Mouse (Mus musculus) hindlimb bud, embryonic 11.5 days (tissue): ENCODE data around the gene Ces1d.
"Not testable (repeated sequence)": the region's sequence is repeated elsewhere in the genome, so short reads cannot be mapped to it uniquely, and the experiment has no call there.

Source experiments
- DNase-seq: peaks from one replicate; pipeline ENCODE4 v3.0.0-alpha.2; 2012; ENCODE audit warnings: low read depth, low spot score; ENCODE audit errors: extremely low spot score

Gene Ces1d

GRCm38 (mm10) chr8:93197685-93198525 is at the start of gene Ces1d:
Gene Ces1d, minus strand, starts transcription at chr8:93197838.
- no peak for DNase-seq

DNA sequence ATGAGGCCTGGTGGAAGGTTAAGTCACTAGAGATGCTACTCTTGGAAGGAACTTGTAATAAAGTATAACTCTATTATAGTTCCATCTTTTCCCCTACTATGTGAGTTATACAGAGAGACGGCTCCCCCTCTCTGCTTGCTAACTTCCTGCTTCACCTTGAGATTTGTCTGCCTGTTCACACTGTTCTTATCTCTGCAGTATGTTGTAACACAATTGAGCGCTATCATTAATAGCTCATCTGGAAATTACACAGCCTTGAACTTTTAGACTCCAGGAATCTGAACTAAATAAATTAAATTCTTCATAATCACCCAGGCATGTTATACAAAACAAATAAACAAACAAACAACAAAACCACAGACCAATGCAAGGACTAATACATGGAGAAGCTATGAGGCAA is 48.4 kb upstream of the Ces1d start:
- DNase-seq = no peak

DNA sequence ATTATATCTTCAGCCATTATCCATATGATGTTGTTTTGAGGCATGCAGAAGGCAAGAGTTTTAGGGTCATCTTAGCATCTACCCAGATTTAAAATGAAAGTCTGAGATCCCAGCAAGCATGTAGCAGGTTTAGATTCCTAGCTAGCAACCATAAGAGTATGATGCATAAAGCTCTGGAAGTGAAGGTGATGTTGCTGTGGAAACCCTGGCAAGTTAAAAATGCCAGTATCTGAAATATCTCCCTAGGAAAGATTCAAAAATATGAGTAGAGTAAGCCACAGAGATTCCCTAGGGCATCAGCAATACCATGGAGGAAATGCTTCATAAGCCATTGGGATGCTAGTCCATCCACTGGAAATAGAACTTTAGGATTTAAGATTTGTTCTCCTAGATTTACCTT is 42.2 kb upstream of the Ces1d start:
- no peak for DNase-seq

DNA sequence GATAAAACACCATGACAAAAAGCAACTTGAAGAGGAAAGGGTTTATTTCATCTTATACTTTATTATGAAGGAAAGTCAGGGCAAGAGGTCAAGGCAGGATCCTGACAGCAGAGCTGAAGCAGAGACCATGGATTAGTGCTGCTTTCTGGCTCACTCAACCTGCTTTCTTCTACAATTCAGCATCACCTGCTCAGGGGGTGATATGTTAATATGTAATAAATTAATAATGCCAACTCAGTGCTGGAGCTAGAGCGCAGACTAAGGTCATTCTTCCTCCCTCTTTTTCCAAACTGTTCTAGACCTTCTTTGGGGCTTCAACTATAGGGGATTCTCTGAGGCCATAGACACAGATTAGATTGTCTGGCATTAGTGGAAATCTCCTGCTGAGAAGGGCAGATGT is 38.0 kb upstream of the Ces1d start:
- no peak for DNase-seq

GRCm38 (mm10) chr8:93234706-93235105 is 37.1 kb upstream of the Ces1d start:
- no peak for DNase-seq

DNA sequence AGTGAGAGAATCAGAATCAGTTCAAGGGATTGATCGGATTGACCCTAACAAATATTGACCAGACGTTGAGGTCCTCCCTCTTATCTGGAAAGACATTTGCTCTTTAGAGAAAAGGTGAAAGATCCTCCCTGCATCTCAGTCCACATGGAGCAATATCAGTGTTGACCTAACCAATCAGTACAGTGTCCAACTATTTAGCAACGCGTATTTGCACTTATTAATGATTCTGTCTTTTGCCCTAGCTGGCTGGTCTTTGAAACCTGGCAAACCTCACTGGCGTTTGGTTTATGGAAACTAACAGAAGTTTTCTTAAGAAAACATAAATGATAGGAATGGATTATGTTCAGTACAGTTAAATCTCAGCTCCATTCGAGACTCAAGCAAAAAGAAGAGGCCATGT is 36.4 kb upstream of the Ces1d start:
- no peak for DNase-seq

DNA sequence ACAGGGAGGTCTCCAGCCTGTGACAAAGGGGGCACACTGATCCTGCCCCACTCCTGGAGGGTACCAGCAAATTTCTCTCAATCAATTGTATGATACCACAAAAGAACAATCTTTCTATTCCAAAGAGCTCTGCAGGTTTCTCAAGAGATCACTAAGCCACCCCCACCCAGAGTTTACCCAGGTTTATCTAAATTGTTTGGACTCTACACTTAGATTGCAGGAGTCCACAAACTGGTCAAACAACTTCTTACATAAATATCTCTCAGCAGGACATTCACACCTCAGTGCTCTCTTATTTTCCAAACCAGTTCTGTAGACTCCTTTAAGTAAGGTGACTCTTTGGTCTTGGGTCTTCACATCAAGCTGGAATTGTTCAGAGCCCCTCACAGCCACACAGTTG is 31.8 kb upstream of the Ces1d start, which contains the start of gene Ces1e:
TSS of gene Ces1e (minus strand) at position 174 of the 400 bp plus-strand sequence.
- no peak for DNase-seq

DNA sequence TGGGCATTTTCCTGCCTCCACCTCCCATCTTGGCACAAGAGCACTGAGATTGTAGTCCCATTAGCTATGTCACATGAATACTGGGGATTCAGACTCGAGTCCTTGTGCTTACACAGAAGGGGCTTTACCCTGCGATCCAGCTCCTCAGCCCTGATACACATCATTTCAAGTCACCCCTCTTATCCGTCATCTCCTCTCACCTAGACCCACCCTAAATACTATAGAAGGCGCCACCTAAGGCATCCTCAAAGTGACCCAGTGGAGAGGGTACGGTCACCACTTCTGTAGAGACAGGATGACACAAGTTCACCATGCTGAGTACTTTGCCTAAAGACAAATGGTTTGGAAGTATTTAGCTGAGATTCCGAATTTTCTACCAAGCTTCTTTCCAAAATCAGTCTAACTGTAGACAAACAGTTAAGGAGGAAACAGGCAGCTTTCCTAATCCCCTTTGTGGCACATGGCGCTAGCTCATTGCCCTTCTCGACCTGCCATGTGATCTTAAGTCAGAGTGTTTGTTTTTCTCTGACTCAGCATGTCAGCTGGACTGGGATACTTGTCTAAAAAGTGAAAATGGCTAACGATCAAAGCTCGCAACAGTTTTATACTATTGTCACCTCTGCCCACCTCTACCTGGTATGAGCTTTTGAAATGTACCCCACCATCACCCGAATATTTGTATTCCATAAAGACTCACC is 31.2 kb upstream of the Ces1d start:
- DNase-seq = no peak

- DNase-seq = not testable (repeated sequence)
Measured at GRCm38 (mm10) chr8:93226471-93226870, 28.8 kb upstream of the Ces1d start.

DNA sequence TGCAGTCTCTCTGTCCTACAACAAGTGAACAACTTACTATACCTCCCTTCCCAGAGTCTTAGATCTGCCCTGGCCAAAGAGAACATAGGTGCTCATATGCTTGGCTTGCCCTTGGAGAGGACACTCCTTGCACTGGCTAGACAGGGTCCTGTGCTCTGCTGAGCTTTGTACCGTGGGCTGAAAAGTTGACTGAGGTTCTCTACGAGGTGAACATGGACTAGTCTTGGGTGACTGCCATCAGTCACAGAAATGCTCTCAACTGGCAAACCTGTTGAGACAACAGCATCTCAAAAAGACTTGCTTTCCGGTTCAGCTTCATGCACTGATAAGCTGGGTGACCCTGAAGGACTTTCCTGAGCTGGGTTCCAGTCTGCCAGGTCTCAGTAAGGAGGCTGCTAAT is 24.3 kb upstream of the Ces1d start:
- DNase-seq = no peak

- no peak for DNase-seq
Measured at GRCm38 (mm10) chr8:93217867-93218266, 20.2 kb upstream of the Ces1d start.

- DNase-seq = no peak
Measured at GRCm38 (mm10) chr8:93217375-93217774, 19.7 kb upstream of the Ces1d start.

GRCm38 (mm10) chr8:93211091-93211490 is 13.5 kb upstream of the Ces1d start:
- DNase-seq = no peak

DNA sequence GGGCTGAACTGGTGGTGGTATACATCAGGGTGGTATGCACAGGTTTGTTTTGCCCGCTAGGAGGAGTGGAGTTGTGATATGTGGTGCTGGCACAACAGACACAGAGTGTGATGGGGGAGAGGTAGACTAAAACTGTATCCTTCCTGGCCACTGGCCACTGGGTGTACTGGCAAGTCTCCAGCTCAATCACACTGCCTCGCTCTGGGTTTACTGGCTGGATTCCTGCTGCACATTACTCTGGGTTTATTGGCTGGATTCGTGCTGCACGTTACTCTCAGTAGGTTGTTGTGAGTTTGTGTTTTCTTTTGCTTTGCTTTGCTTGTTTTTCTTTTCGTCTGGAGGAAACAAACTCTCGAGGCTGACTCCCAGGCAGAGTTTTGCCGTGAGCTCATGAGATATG is 1.5 kb upstream of the Ces1d start:
- not testable (repeated sequence) for DNase-seq

GRCm38 (mm10) chr8:93196436-93196835 is 1.2 kb downstream of the Ces1d start:
- no peak for DNase-seq

- no peak for DNase-seq
Measured at GRCm38 (mm10) chr8:93180581-93181129, 17.0 kb downstream of the Ces1d start.

GRCm38 (mm10) chr8:93176593-93176992 is 21.0 kb downstream of the Ces1d start:
- DNase-seq = no peak

- no peak for DNase-seq
Measured at GRCm38 (mm10) chr8:93174554-93174953, 23.1 kb downstream of the Ces1d start.

- DNase-seq = no peak
Measured at GRCm38 (mm10) chr8:93171846-93172590, 25.6 kb downstream of the Ces1d start.

DNA sequence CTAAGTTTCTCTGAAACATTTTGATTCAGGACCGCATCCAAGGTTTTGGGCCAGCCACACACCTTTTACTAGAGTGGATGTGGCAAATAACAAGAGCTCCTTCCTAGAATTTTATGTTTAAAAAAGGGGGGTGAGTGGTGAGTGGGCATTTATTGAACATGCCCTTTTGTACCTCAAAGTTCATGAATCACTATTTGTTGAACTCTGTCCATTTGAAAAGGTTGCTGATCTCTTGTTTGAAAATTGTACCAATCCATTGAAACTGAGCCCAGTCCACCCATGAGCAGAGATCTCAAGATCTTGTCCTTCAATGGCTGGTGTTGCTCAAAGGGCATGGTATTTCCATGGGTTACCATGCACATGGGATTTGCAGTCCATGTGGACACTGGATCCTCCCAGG is 34.3 kb downstream of the Ces1d start:
- no peak for DNase-seq

DNA sequence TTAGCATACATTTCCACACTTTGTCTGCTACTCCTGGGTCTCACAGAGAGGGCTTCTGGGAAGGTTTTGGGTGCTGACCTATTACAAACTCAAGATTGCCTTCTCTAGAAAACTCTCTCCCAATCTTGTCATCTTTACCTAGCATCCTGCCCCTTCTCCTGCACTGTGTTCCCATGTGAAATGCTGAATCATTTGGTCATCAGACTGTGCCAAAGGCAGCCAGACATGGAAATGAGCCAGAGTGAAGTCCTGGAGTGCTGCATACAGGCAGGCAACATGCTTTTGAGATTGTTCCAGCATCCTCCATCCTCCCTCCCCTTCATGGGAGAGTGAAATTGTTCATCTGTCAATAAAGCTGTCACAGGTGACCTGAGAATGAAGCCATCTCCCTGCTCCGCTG is 46.2 kb downstream of the Ces1d start:
- no peak for DNase-seq
